Mouse (Mus musculus): ENCODE results near the gene 2010111I01Rik. TPM values are rescaled to one million over a fixed set of nuclear protein-coding genes. Genes with fewer than 3 reads are reported as not detected.

2010111I01Rik gene
- polyA plus RNA-seq, 1 experiment from 2014 or later = 134 TPM

- no peak overlapping the region for H3K4me3 ChIP-seq (ENCODE audit: low read depth, low read length)
- no peak for ATAC-seq (ENCODE audit: insufficient number of reproducible peaks, low FRiP score, low TSS enrichment, low read depth)
- no peaks in the 10 kb centered on the region for H3K9me3 ChIP-seq (ENCODE audit: control insufficient read depth, low read length)
- H3K4me1 ChIP-seq (ENCODE audit: control insufficient read depth, insufficient read depth, low read length) = peaks cover 14% of the 10 kb centered on the region
- H3K9ac ChIP-seq (ENCODE audit: low read length) = no peak overlapping the region
- H3K36me3 ChIP-seq (ENCODE audit: control insufficient read depth, insufficient read depth, low read length) = no peaks in the 10 kb centered on the region
- WGBS = 88% methylated on average over 7 of the region's 7 CpGs
- no peaks in the 10 kb centered on the region for H3K27me3 ChIP-seq (ENCODE audit: control insufficient read depth, insufficient read depth, low read length)
- no peak for DNase-seq (ENCODE audit: low spot score)
- no peak overlapping the region for H3K4me2 ChIP-seq (ENCODE audit: low read depth, severe bottlenecking)
- no peak overlapping the region for H3K27ac ChIP-seq (replicated peaks; ENCODE audit: low read depth, low read length)
These were observed 273.4 kb downstream of the 2010111I01Rik start for GRCm38 (mm10) chr13:63238045-63238444.

DNA sequence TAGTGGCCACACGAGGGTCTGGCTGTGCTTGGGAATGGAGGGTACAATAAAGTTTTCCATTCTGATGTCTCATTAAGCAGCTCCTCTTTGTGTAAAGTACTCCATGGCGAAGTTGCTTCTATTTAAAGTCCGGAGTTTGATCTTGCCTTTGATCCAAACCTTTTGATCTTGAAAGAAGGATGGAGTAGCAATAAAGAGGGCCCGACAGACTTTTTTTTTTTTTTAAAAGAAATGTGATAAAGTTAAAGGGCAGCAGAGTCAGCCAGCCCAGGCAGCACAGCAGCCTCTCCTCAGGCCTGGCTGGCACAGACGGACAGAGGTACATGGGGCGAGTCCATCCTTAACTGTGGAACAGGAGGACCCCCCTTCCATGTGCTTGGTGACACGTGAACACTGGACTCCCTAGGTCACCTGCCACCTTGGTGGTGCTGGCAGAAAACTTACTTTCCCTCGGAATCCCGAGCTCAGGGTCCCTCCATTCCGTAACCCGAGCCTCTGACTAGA is 274.7 kb downstream of the 2010111I01Rik start:
- H3K27me3 ChIP-seq (ENCODE audit: control insufficient read depth, insufficient read depth, low read length) = no peaks in the 10 kb centered on the region
- DNase-seq (ENCODE audit: low spot score) (peak; percentile 72), ATAC-seq (ENCODE audit: insufficient number of reproducible peaks, low FRiP score, low TSS enrichment, low read depth) (peak; percentile 20)
- whole genome bisulfite sequencing = 2% methylated on average over 11 of the region's 11 CpGs
- no peaks in the 10 kb centered on the region for H3K36me3 ChIP-seq (ENCODE audit: control insufficient read depth, insufficient read depth, low read length)
- peak overlapping the region; percentile 78 for H3K4me2 ChIP-seq (ENCODE audit: low read depth, severe bottlenecking)
- peak overlapping the region; percentile 71 for H3K4me3 ChIP-seq (ENCODE audit: low read depth, low read length)
- no peaks in the 10 kb centered on the region for H3K9me3 ChIP-seq (ENCODE audit: control insufficient read depth, low read length)
- peak overlapping the region; percentile 93 for H3K9ac ChIP-seq (ENCODE audit: low read length)
- peaks cover 19% of the 10 kb centered on the region for H3K4me1 ChIP-seq (ENCODE audit: control insufficient read depth, insufficient read depth, low read length)
- H3K27ac ChIP-seq (replicated peaks; ENCODE audit: low read depth, low read length) = peak overlapping the region; percentile 93

- Histone ChIP-seq H3K9ac (ENCODE audit: low read length) (peak overlapping the region; percentile 93), H3K36me3 (ENCODE audit: control insufficient read depth, insufficient read depth, low read length) (no peaks in the 10 kb centered on the region), H3K4me2 (ENCODE audit: low read depth, severe bottlenecking) (peak overlapping the region; percentile 78), H3K4me3 (ENCODE audit: low read depth, low read length) (peak overlapping the region; percentile 71), H3K9me3 (ENCODE audit: control insufficient read depth, low read length) (no peaks in the 10 kb centered on the region), H3K4me1 (ENCODE audit: control insufficient read depth, insufficient read depth, low read length) (peaks cover 24% of the 10 kb centered on the region), H3K27me3 (ENCODE audit: control insufficient read depth, insufficient read depth, low read length) (no peaks in the 10 kb centered on the region), H3K27ac (replicated peaks; ENCODE audit: low read depth, low read length) (peak overlapping the region; percentile 93)
- peak; percentile 87 for DNase-seq (ENCODE audit: low spot score)
- WGBS = under 1% methylated on average over 51 of the region's 51 CpGs
- peak; percentile 85 for ATAC-seq (ENCODE audit: insufficient number of reproducible peaks, low FRiP score, low TSS enrichment, low read depth)
These were observed 275.4 kb downstream of the 2010111I01Rik start for GRCm38 (mm10) chr13:63239877-63240671.

DNA sequence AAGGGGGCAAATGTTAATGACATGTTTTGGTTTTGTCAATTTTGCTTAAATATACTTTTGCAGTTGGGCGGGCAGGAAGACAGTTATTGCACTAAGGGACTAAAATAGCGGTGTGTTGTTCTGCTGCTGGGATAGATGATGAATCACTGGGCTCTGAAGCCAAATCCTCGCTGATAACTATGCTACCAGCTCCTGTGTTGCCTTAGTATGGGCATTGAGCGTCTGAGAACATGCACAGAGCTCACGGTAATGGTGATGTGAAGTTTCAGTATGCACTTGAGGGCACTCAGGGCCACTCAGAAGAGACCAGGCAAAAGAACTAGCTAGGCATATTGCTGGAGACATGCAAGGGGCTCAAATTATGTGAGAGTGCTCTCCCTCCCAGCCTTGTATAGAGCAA is 276.1 kb downstream of the 2010111I01Rik start:
- no peak for DNase-seq (ENCODE audit: low spot score)
- Histone ChIP-seq H3K4me3 (ENCODE audit: low read depth, low read length) (peak overlapping the region; percentile 71), H3K9me3 (ENCODE audit: control insufficient read depth, low read length) (no peaks in the 10 kb centered on the region), H3K4me1 (ENCODE audit: control insufficient read depth, insufficient read depth, low read length) (peaks cover 27% of the 10 kb centered on the region), H3K9ac (ENCODE audit: low read length) (peak overlapping the region; percentile 93), H3K27me3 (ENCODE audit: control insufficient read depth, insufficient read depth, low read length) (no peaks in the 10 kb centered on the region), H3K36me3 (ENCODE audit: control insufficient read depth, insufficient read depth, low read length) (no peaks in the 10 kb centered on the region), H3K27ac (replicated peaks; ENCODE audit: low read depth, low read length) (peak overlapping the region; percentile 93; the same call in 1 of the 2 replicates), H3K4me2 (ENCODE audit: low read depth, severe bottlenecking) (peak overlapping the region; percentile 78)
- ATAC-seq (ENCODE audit: insufficient number of reproducible peaks, low FRiP score, low TSS enrichment, low read depth) = no peak
- 20% methylated on average over 5 of the region's 5 CpGs for WGBS

DNA sequence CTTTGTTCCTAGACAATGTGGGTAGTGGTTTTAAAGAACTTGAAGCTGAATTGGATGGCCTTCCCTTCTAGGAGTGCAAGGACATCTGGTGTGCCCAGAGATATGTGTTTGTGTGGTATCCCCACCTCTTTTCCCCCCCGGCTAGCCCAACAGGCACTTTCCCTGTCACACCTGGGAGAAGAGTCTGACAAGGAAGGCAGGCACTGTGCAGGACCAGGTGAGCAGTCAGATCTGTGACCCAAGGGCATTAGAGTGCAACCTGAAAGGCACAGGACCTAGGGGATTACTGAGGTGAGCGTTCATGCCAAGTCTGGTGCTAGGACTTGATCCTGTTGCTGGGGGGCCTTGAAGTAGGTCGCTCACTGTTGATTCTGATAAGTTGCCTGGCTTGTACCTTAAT is 277.0 kb downstream of the 2010111I01Rik start:
- no peak for DNase-seq (ENCODE audit: low spot score)
- H3K36me3 ChIP-seq (ENCODE audit: control insufficient read depth, insufficient read depth, low read length) = no peaks in the 10 kb centered on the region
- 0 out of 2 replicates have a peak overlapping the region, but pooled peaks have one; percentile 52 for H3K27ac ChIP-seq (replicated peaks; ENCODE audit: low read depth, low read length)
- peaks cover 28% of the 10 kb centered on the region for H3K4me1 ChIP-seq (ENCODE audit: control insufficient read depth, insufficient read depth, low read length)
- no peak for ATAC-seq (ENCODE audit: insufficient number of reproducible peaks, low FRiP score, low TSS enrichment, low read depth)
- peak overlapping the region; percentile 78 for H3K4me2 ChIP-seq (ENCODE audit: low read depth, severe bottlenecking)
- peak overlapping the region; percentile 71 for H3K4me3 ChIP-seq (ENCODE audit: low read depth, low read length)
- no peaks in the 10 kb centered on the region for H3K27me3 ChIP-seq (ENCODE audit: control insufficient read depth, insufficient read depth, low read length)
- peak overlapping the region; percentile 46 for H3K9ac ChIP-seq (ENCODE audit: low read length)
- WGBS = 76% methylated on average over 3 of the region's 3 CpGs
- H3K9me3 ChIP-seq (ENCODE audit: control insufficient read depth, low read length) = no peaks in the 10 kb centered on the region

- H3K36me3 ChIP-seq (ENCODE audit: control insufficient read depth, insufficient read depth, low read length) = no peaks in the 10 kb centered on the region
- no peak for DNase-seq (ENCODE audit: low spot score)
- H3K4me2 ChIP-seq (ENCODE audit: low read depth, severe bottlenecking) = peak overlapping the region; percentile 78
- H3K9me3 ChIP-seq (ENCODE audit: control insufficient read depth, low read length) = no peaks in the 10 kb centered on the region
- H3K9ac ChIP-seq (ENCODE audit: low read length) = peak overlapping the region; percentile 9; the same call in 1 of the 2 replicates
- no peak overlapping the region for H3K27ac ChIP-seq (replicated peaks; ENCODE audit: low read depth, low read length)
- ATAC-seq (ENCODE audit: insufficient number of reproducible peaks, low FRiP score, low TSS enrichment, low read depth) = no peak
- WGBS = 62% methylated on average over 10 of the region's 10 CpGs
- peaks cover 35% of the 10 kb centered on the region for H3K4me1 ChIP-seq (ENCODE audit: control insufficient read depth, insufficient read depth, low read length)
- peak overlapping the region; percentile 71 for H3K4me3 ChIP-seq (ENCODE audit: low read depth, low read length)
- no peaks in the 10 kb centered on the region for H3K27me3 ChIP-seq (ENCODE audit: control insufficient read depth, insufficient read depth, low read length)
These were observed 277.9 kb downstream of the 2010111I01Rik start for GRCm38 (mm10) chr13:63242401-63243192.

DNA sequence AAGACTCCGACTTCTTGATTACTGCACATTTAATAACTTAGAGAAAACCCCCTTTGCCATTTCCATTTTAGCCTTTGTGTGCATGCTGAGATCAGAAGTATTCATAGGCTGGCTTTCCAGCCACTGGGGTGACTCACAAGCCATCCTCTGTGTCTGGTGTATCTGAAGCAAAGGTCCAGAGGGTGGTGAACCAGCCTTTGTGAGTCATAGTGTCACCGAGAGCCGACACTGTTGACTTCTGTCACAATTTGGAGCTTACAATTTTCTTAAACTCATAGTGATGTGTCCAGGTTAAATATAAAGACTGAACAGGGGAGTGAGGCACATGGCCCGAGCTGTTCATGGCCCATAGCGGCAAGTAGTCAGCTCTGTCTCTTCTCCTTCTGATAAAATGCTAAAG is 278.9 kb downstream of the 2010111I01Rik start:
- H3K9me3 ChIP-seq (ENCODE audit: control insufficient read depth, low read length) = no peaks in the 10 kb centered on the region
- WGBS = 84% methylated on average over 5 of the region's 5 CpGs
- no peak overlapping the region for H3K4me3 ChIP-seq (ENCODE audit: low read depth, low read length)
- peak overlapping the region; percentile 29 for H3K4me2 ChIP-seq (ENCODE audit: low read depth, severe bottlenecking)
- H3K9ac ChIP-seq (ENCODE audit: low read length) = peak overlapping the region; percentile 27; the same call in 1 of the 2 replicates
- H3K36me3 ChIP-seq (ENCODE audit: control insufficient read depth, insufficient read depth, low read length) = no peaks in the 10 kb centered on the region
- H3K4me1 ChIP-seq (ENCODE audit: control insufficient read depth, insufficient read depth, low read length) = peaks cover 35% of the 10 kb centered on the region
- DNase-seq (ENCODE audit: low spot score) = no peak
- H3K27me3 ChIP-seq (ENCODE audit: control insufficient read depth, insufficient read depth, low read length) = no peaks in the 10 kb centered on the region
- no peak overlapping the region for H3K27ac ChIP-seq (replicated peaks; ENCODE audit: low read depth, low read length)
- ATAC-seq (ENCODE audit: insufficient number of reproducible peaks, low FRiP score, low TSS enrichment, low read depth) = no peak

GRCm38 (mm10) chr13:63244425-63244824 is 279.7 kb downstream of the 2010111I01Rik start:
- Histone ChIP-seq H3K27me3 (ENCODE audit: control insufficient read depth, insufficient read depth, low read length) (no peaks in the 10 kb centered on the region), H3K4me2 (ENCODE audit: low read depth, severe bottlenecking) (peak overlapping the region; percentile 24; the same call in 1 of the 2 replicates), H3K36me3 (ENCODE audit: control insufficient read depth, insufficient read depth, low read length) (no peaks in the 10 kb centered on the region), H3K27ac (replicated peaks; ENCODE audit: low read depth, low read length) (0 out of 2 replicates have a peak overlapping the region, but pooled peaks have one; percentile 30), H3K9ac (ENCODE audit: low read length) (no peak overlapping the region), H3K9me3 (ENCODE audit: control insufficient read depth, low read length) (no peaks in the 10 kb centered on the region), H3K4me3 (ENCODE audit: low read depth, low read length) (no peak overlapping the region), H3K4me1 (ENCODE audit: control insufficient read depth, insufficient read depth, low read length) (peaks cover 38% of the 10 kb centered on the region)
- DNase-seq (ENCODE audit: low spot score) (no peak), ATAC-seq (ENCODE audit: insufficient number of reproducible peaks, low FRiP score, low TSS enrichment, low read depth) (no peak)
- 59% methylated on average over 3 of the region's 3 CpGs for WGBS

Data from limb, embryonic 11.5 days (tissue).